Mouse (Mus musculus): Measurements from ENCODE around the gene Phactr4. TPM values are rescaled to one million over a fixed set of nuclear protein-coding genes. Genes with fewer than 3 reads are reported as not detected.

Gene Phactr4
- total and polyA plus RNA-seq, 2 experiments from 2014 or later = 4.4 to 10.0 TPM

GRCm38 (mm10) chr4:132460225-132460624 lies 37.9 kb upstream of the Phactr4 start:
- no peaks in the 10 kb centered on the region for H3K27me3 ChIP-seq (ENCODE audit: control insufficient read depth, insufficient read depth, low read length)
- no peaks in the 10 kb centered on the region for H3K9me3 ChIP-seq (replicated peaks; ENCODE audit: control insufficient read depth, low read length)
- ATAC-seq (ENCODE audit: insufficient read depth, low read depth) = no peak
- H3K4me3 ChIP-seq (ENCODE audit: low read depth, low read length) = no peak overlapping the region
- H3K4me1 ChIP-seq (ENCODE audit: control insufficient read depth, insufficient read depth) = peaks cover 6% of the 10 kb centered on the region; the same call in 1 of the 2 replicates
- no peak overlapping the region for H3K9ac ChIP-seq (replicated peaks; ENCODE audit: low read depth, low read length)
- DNase-seq (ENCODE audit: low spot score) = no peak
- H3K27ac ChIP-seq (ENCODE audit: low read depth) = no peak overlapping the region
- H3K4me2 ChIP-seq (ENCODE audit: low read depth, low read length) = no peak overlapping the region
- WGBS = 89% methylated on average over 8 of the region's 8 CpGs
- peaks cover 29% of the 10 kb centered on the region for H3K36me3 ChIP-seq (replicated peaks; ENCODE audit: control insufficient read depth, insufficient read depth, low read length)
- no peak for TF ChIP-seq EP300 (IDR thresholded peaks at IDR 0.05; ENCODE audit: low read depth)
- no peak for TF ChIP-seq CTCF (IDR thresholded peaks at IDR 0.05; ENCODE audit: low read depth)

DNA sequence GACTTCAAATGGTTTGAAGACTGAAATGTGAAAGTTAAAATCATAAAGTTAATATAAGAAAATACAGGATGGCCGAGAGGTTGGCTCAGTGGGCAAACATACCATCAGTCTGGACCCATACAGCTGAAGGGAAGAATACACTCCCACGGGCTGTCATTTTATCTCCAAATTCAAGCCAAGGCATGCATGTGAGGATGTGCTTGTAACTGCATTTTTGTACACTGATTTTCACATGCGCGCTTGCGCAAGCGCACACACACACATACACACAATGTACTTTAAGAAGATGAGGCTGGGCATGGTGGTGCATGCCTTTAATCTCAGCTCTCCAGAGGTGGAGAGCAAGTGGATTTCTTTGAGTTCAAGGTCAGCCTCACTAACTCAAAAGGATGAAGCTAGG lies 33.3 kb upstream of the Phactr4 start:
- Histone ChIP-seq H3K9ac (replicated peaks; ENCODE audit: low read depth, low read length) (no peak overlapping the region), H3K9me3 (replicated peaks; ENCODE audit: control insufficient read depth, low read length) (no peaks in the 10 kb centered on the region), H3K27ac (ENCODE audit: low read depth) (no peak overlapping the region), H3K27me3 (ENCODE audit: control insufficient read depth, insufficient read depth, low read length) (no peaks in the 10 kb centered on the region), H3K4me3 (ENCODE audit: low read depth, low read length) (no peak overlapping the region), H3K4me1 (ENCODE audit: control insufficient read depth, insufficient read depth) (no peaks in the 10 kb centered on the region), H3K4me2 (ENCODE audit: low read depth, low read length) (no peak overlapping the region), H3K36me3 (replicated peaks; ENCODE audit: control insufficient read depth, insufficient read depth, low read length) (peaks cover 29% of the 10 kb centered on the region)
- no peak for DNase-seq (ENCODE audit: low spot score)
- TF ChIP-seq EP300 (IDR thresholded peaks at IDR 0.05; ENCODE audit: low read depth) = no peak
- TF ChIP-seq CTCF (IDR thresholded peaks at IDR 0.05; ENCODE audit: low read depth) = no peak
- WGBS = 90% methylated on average over 6 of the region's 6 CpGs
- no peak for ATAC-seq (ENCODE audit: insufficient read depth, low read depth)

- no peak overlapping the region for H3K4me3 ChIP-seq (ENCODE audit: low read depth, low read length)
- peaks cover 26% of the 10 kb centered on the region for H3K36me3 ChIP-seq (replicated peaks; ENCODE audit: control insufficient read depth, insufficient read depth, low read length)
- TF ChIP-seq EP300 (IDR thresholded peaks at IDR 0.05; ENCODE audit: low read depth) (no peak), CTCF (IDR thresholded peaks at IDR 0.05; ENCODE audit: low read depth) (no peak)
- H3K9me3 ChIP-seq (replicated peaks; ENCODE audit: control insufficient read depth, low read length) = no peaks in the 10 kb centered on the region
- DNase-seq (ENCODE audit: low spot score) (no peak), ATAC-seq (ENCODE audit: insufficient read depth, low read depth) (no peak)
- no peak overlapping the region for H3K27ac ChIP-seq (ENCODE audit: low read depth)
- no peak overlapping the region for H3K4me2 ChIP-seq (ENCODE audit: low read depth, low read length)
- no peaks in the 10 kb centered on the region for H3K27me3 ChIP-seq (ENCODE audit: control insufficient read depth, insufficient read depth, low read length)
- H3K9ac ChIP-seq (replicated peaks; ENCODE audit: low read depth, low read length) = no peak overlapping the region
- whole genome bisulfite sequencing = 68% methylated on average over 3 of the region's 3 CpGs
- H3K4me1 ChIP-seq (ENCODE audit: control insufficient read depth, insufficient read depth) = no peaks in the 10 kb centered on the region
Observed at GRCm38 (mm10) chr4:132455146-132455545, 32.9 kb upstream of the Phactr4 start.

- ATAC-seq (ENCODE audit: insufficient read depth, low read depth) = no peak
- Histone ChIP-seq H3K4me1 (ENCODE audit: control insufficient read depth, insufficient read depth) (no peaks in the 10 kb centered on the region), H3K4me3 (ENCODE audit: low read depth, low read length) (no peak overlapping the region), H3K4me2 (ENCODE audit: low read depth, low read length) (no peak overlapping the region), H3K27me3 (ENCODE audit: control insufficient read depth, insufficient read depth, low read length) (no peaks in the 10 kb centered on the region), H3K36me3 (replicated peaks; ENCODE audit: control insufficient read depth, insufficient read depth, low read length) (peaks cover 17% of the 10 kb centered on the region), H3K9ac (replicated peaks; ENCODE audit: low read depth, low read length) (no peak overlapping the region), H3K27ac (ENCODE audit: low read depth) (no peak overlapping the region), H3K9me3 (replicated peaks; ENCODE audit: control insufficient read depth, low read length) (no peaks in the 10 kb centered on the region)
- WGBS = 78% methylated on average over 6 of the region's 6 CpGs
- TF ChIP-seq EP300 (IDR thresholded peaks at IDR 0.05; ENCODE audit: low read depth) = no peak
- no peak for TF ChIP-seq CTCF (IDR thresholded peaks at IDR 0.05; ENCODE audit: low read depth)
- no peak for DNase-seq (ENCODE audit: low spot score)
Observed at GRCm38 (mm10) chr4:132454216-132454615, 31.9 kb upstream of the Phactr4 start.

GRCm38 (mm10) chr4:132449778-132450177 lies 27.5 kb upstream of the Phactr4 start:
- Histone ChIP-seq H3K9me3 (replicated peaks; ENCODE audit: control insufficient read depth, low read length) (no peaks in the 10 kb centered on the region), H3K9ac (replicated peaks; ENCODE audit: low read depth, low read length) (no peak overlapping the region), H3K27ac (ENCODE audit: low read depth) (no peak overlapping the region), H3K36me3 (replicated peaks; ENCODE audit: control insufficient read depth, insufficient read depth, low read length) (no peaks in the 10 kb centered on the region), H3K4me2 (ENCODE audit: low read depth, low read length) (no peak overlapping the region), H3K27me3 (ENCODE audit: control insufficient read depth, insufficient read depth, low read length) (no peaks in the 10 kb centered on the region), H3K4me3 (ENCODE audit: low read depth, low read length) (no peak overlapping the region), H3K4me1 (ENCODE audit: control insufficient read depth, insufficient read depth) (no peaks in the 10 kb centered on the region)
- TF ChIP-seq CTCF (IDR thresholded peaks at IDR 0.05; ENCODE audit: low read depth) (no peak), EP300 (IDR thresholded peaks at IDR 0.05; ENCODE audit: low read depth) (no peak)
- 82% methylated on average over 3 of the region's 3 CpGs for WGBS
- ATAC-seq (ENCODE audit: insufficient read depth, low read depth) (no peak), DNase-seq (ENCODE audit: low spot score) (no peak)

- no peak overlapping the region for H3K4me2 ChIP-seq (ENCODE audit: low read depth, low read length)
- no peak overlapping the region for H3K9ac ChIP-seq (replicated peaks; ENCODE audit: low read depth, low read length)
- H3K4me3 ChIP-seq (ENCODE audit: low read depth, low read length) = no peak overlapping the region
- no peaks in the 10 kb centered on the region for H3K36me3 ChIP-seq (replicated peaks; ENCODE audit: control insufficient read depth, insufficient read depth, low read length)
- no peaks in the 10 kb centered on the region for H3K4me1 ChIP-seq (ENCODE audit: control insufficient read depth, insufficient read depth)
- peaks cover 11% of the 10 kb centered on the region for H3K9me3 ChIP-seq (replicated peaks; ENCODE audit: control insufficient read depth, low read length)
- no peak overlapping the region for H3K27ac ChIP-seq (ENCODE audit: low read depth)
- ATAC-seq (ENCODE audit: insufficient read depth, low read depth) = no peak
- 57% methylated on average over 12 of the region's 12 CpGs for WGBS
- no peak for DNase-seq (ENCODE audit: low spot score)
- no peaks in the 10 kb centered on the region for H3K27me3 ChIP-seq (ENCODE audit: control insufficient read depth, insufficient read depth, low read length)
- no peak for TF ChIP-seq CTCF (IDR thresholded peaks at IDR 0.05; ENCODE audit: low read depth)
- TF ChIP-seq EP300 (IDR thresholded peaks at IDR 0.05; ENCODE audit: low read depth) = no peak
Observed at GRCm38 (mm10) chr4:132446105-132446504, 23.8 kb upstream of the Phactr4 start.

All from heart, postnatal 0 days (tissue).